Mouse (Mus musculus) granulocyte monocyte progenitor cell, adult 5-6 weeks (primary cell): ENCODE results near the gene Lrguk. TPM values are rescaled to one million over a fixed set of nuclear protein-coding genes. Genes with fewer than 3 reads are reported as not detected.

Experiments used
- ATAC-seq: replicated peaks from 2 replicates; pipeline ENCODE4 v1.8.0; 2016; ENCODE audit warnings: mild to moderate bottlenecking, moderate TSS enrichment, inconsistent platforms; ENCODE audit not compliant: poor library complexity, severe bottlenecking
- total RNA-seq, 2 experiments: library from RNA; stranded (forward) in 1 of 2; stranded (reverse) in 1 of 2; fragments of 200-712, 200-1000 nt in 1 of 2; fragments of >200 nt in 1 of 2; fragmentation: Nextera tagmentation in 1 of 2; gene quantifications; 2 replicates each; pipeline ENCODE4 v1.2.3; 2014 to 2017

Gene Lrguk
- total RNA-seq, 2 experiments from 2014 or later, result not detected

GRCm38 (mm10) chr6:34132391-34132790, 103.1 kb downstream of the Lrguk start:
- no peak for ATAC-seq

GRCm38 (mm10) chr6:34138366-34138765, 109.1 kb downstream of the Lrguk start:
- no peak for ATAC-seq

- no peak for ATAC-seq
These were observed 113.7 kb downstream of the Lrguk start for GRCm38 (mm10) chr6:34142931-34143330.

GRCm38 (mm10) chr6:34146042-34146441, 116.8 kb downstream of the Lrguk start:
- no peak for ATAC-seq

- no peak for ATAC-seq
These were observed 118.8 kb downstream of the Lrguk start for GRCm38 (mm10) chr6:34148021-34148420.

- ATAC-seq, result no peak
These were observed 119.4 kb downstream of the Lrguk start for GRCm38 (mm10) chr6:34148639-34149038.

GRCm38 (mm10) chr6:34149066-34149465, 119.8 kb downstream of the Lrguk start:
- no peak for ATAC-seq

GRCm38 (mm10) chr6:34149821-34150220, 120.6 kb downstream of the Lrguk start:
- ATAC-seq, result no peak

GRCm38 (mm10) chr6:34153069-34154052, 124.1 kb downstream of the Lrguk start:
- ATAC-seq, result no peak

- no peak for ATAC-seq
These were observed 125.0 kb downstream of the Lrguk start for GRCm38 (mm10) chr6:34154202-34154601.

GRCm38 (mm10) chr6:34155137-34155804, 126.0 kb downstream of the Lrguk start:
- ATAC-seq, result no peak

GRCm38 (mm10) chr6:34156057-34156456, 126.8 kb downstream of the Lrguk start:
- ATAC-seq, result peak; percentile 88

- ATAC-seq, result no peak
These were observed 127.8 kb downstream of the Lrguk start for GRCm38 (mm10) chr6:34156841-34157748.

GRCm38 (mm10) chr6:34159998-34160815, 131.0 kb downstream of the Lrguk start:
- no peak for ATAC-seq

- no peak for ATAC-seq
These were observed 131.6 kb downstream of the Lrguk start for GRCm38 (mm10) chr6:34160816-34161310.

- no peak for ATAC-seq
These were observed 132.3 kb downstream of the Lrguk start for GRCm38 (mm10) chr6:34161511-34161910.

- no peak for ATAC-seq
These were observed 133.4 kb downstream of the Lrguk start for GRCm38 (mm10) chr6:34162607-34163006.

GRCm38 (mm10) chr6:34163014-34163413, 133.8 kb downstream of the Lrguk start:
- no peak for ATAC-seq

- no peak for ATAC-seq
These were observed 139.6 kb downstream of the Lrguk start for GRCm38 (mm10) chr6:34168834-34169233.
